Comparison of ENCODE assay signal across 8 mouse cellular contexts in the genomic region with DNA sequence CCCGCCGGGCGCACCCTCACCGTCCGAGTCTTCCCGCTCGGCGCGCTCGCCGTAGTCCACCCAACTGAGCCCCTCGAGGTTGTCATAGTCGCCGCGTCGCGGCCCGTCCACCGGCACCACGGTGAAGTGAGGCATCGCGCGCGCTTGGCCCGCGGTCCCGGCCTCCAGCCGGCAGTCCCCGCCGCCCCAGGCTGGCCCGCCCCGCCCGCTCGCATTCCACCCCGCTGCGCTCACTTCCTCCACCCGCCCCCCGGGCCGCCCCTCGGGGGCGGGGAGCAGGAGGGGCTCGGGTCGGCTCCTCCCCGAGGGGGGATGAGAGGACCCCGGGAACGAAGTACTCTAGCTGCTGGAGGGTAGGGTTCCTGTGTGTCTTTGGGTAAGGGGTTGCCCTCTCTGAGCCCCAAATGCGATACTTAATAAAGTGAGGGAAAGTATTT. TPM values are rescaled to one million over a fixed set of nuclear protein-coding genes. Genes with fewer than 3 reads are reported as not detected.
A peak's percentile ranks its signal among the peaks of the same experiment; 100 is the strongest.
DNase-seq lines count a peak whose midpoint lies in the region; ATAC-seq and TF ChIP-seq lines count a peak whose summit lies in the region.

Slc12a4 (minus strand) TSS at position 193 of the 437 bp plus-strand sequence.

- H3K4me2 ChIP-seq in hindbrain, embryonic 14.5 days (replicated peaks) = peak within 1 kb of the TSS; percentile 59

- peak within 1 kb of the TSS; percentile 96 for H3K4me3 ChIP-seq in G1E (ENCODE audit: low read depth, low read length)
- H3K4me3 ChIP-seq in hindbrain, embryonic 14.5 days (replicated peaks; ENCODE audit: low read length) = peak within 1 kb of the TSS; percentile 43
- peak within 1 kb of the TSS; percentile 95 for H3K4me3 ChIP-seq in small intestine, adult 2 months (ENCODE audit: low read depth, low read length)

- intact Hi-C loops in left cerebral cortex, postnatal 25 days (cut with DNase I) = no loop called here

- peak within 1 kb of the TSS; percentile 35; the same call in 1 of the 2 replicates for H3K27ac ChIP-seq in hindbrain, embryonic 14.5 days
- peak within 1 kb of the TSS; percentile 90 for H3K27ac ChIP-seq in small intestine, adult 2 months (ENCODE audit: insufficient read depth, low read depth, low read length)

- H3K9me3 ChIP-seq in G1E (replicated peaks) = no peaks in the 10 kb centered on the region
- H3K9me3 ChIP-seq in hindbrain, embryonic 14.5 days (ENCODE audit: control insufficient read depth, low read length) = no peaks in the 10 kb centered on the region

- TF ChIP-seq CTCF in G1E (IDR thresholded peaks at IDR 0.05; ENCODE audit: low read depth, low read length) = no peak
- no peak for TF ChIP-seq CTCF in small intestine, adult 2 months (IDR thresholded peaks at IDR 0.05; ENCODE audit: extremely low read depth, insufficient read length, insufficient replicate concordance, low read depth, low read length)

- peak; percentile 92 for DNase-seq in G1E (ENCODE audit: low spot score)
- DNase-seq in brain, adult 2 months (ENCODE audit: low read depth, low spot score) = peak; percentile 28
- DNase-seq in gastrocnemius, adult 18-20 months (ENCODE audit: low spot score) = peak; percentile 79
- peak; percentile 45 for DNase-seq in hindbrain, embryonic 14.5 days (ENCODE audit: low spot score)
- DNase-seq in left cerebral cortex, postnatal 25 days (ENCODE audit: low spot score in 2 of 2) = peak in 1 of 2 experiments; percentile 23
- no peak for DNase-seq in cerebellum, adult 9-10 months

- peaks cover 33% of the 10 kb centered on the region for H3K36me3 ChIP-seq in G1E (replicated peaks)
- no peaks in the 10 kb centered on the region for H3K36me3 ChIP-seq in hindbrain, embryonic 14.5 days (replicated peaks; ENCODE audit: control insufficient read depth, insufficient read depth)
- H3K36me3 ChIP-seq in small intestine, adult 2 months (ENCODE audit: control insufficient read depth, insufficient read depth, low read length) = no peaks in the 10 kb centered on the region

- ATAC-seq in G1E (ENCODE audit: extremely low read depth, insufficient number of reproducible peaks, low FRiP score, poor library complexity, severe bottlenecking) = peak; percentile 35; the same call in 1 of the 2 replicates
- peak; percentile 74 for ATAC-seq in hindbrain, embryonic 14.5 days (ENCODE audit: low FRiP score)
- no peak for ATAC-seq in megakaryocyte-erythroid progenitor cell, adult 5-6 weeks (replicated peaks; ENCODE audit: low FRiP score, low TSS enrichment, poor library complexity, severe bottlenecking)

- no peaks in the 10 kb centered on the region for H3K27me3 ChIP-seq in G1E (ENCODE audit: insufficient read depth, low read length)
- peaks cover 28% of the 10 kb centered on the region for H3K27me3 ChIP-seq in hindbrain, embryonic 14.5 days (ENCODE audit: control insufficient read depth, insufficient read depth, low read length)
- H3K27me3 ChIP-seq in small intestine, adult 2 months (ENCODE audit: control insufficient read depth, insufficient read depth, low read length) = peaks cover 14% of the 10 kb centered on the region

- peak; percentile 37; the same call in 1 of the 2 replicates for TF ChIP-seq POLR2A in small intestine, adult 2 months (IDR thresholded peaks at IDR 0.05; ENCODE audit: low read depth, low read length)

- under 1% methylated on average over 43 of the region's 47 CpGs for WGBS in hindbrain, embryonic 14.5 days
- under 1% methylated on average over 46 of the region's 47 CpGs for WGBS in small intestine, adult 2 months

- peak within 1 kb of the TSS; percentile 55 for H3K9ac ChIP-seq in hindbrain, embryonic 14.5 days

- peaks cover 48% of the 10 kb centered on the region for H3K4me1 ChIP-seq in G1E (ENCODE audit: insufficient read depth, low read depth, low read length)
- H3K4me1 ChIP-seq in hindbrain, embryonic 14.5 days (replicated peaks; ENCODE audit: control insufficient read depth, insufficient read depth, low read length) = peaks cover 5% of the 10 kb centered on the region; the same call in 1 of the 2 replicates
- no peaks in the 10 kb centered on the region; the same call in 1 of the 2 replicates for H3K4me1 ChIP-seq in small intestine, adult 2 months (ENCODE audit: control insufficient read depth, insufficient read depth, insufficient read length, low read length)

RNA-seq across cellular contexts. Expression of gene Slc12a4, which starts in this region (rescaled TPM):
- total RNA-seq in G1E (2014; fragmentation: Nextera tagmentation) = 3.7 and 4.4 TPM in 2 replicates
- total RNA-seq in G1E (2017) = 6.6 and 7.2 TPM in 2 replicates
- polyA plus RNA-seq in G1E (2012) = 7.4 and 8.7 TPM in 2 replicates
- total RNA-seq in gastrocnemius, adult 18-20 months (2021) = 10 to 100 TPM in 1 of 2 experiments, 1 to 10 TPM in 1; 8.7 to 16.1 TPM
- 9.3 and 9.4 TPM in 2 replicates for polyA plus RNA-seq in hindbrain, embryonic 14.5 days (2014; fragmentation: Nextera tagmentation; extraction: Ambion mirVana)
- total RNA-seq in left cerebral cortex, postnatal 25 days (2021) = 10 to 100 TPM; 20.0 to 23.3 TPM
- total RNA-seq in megakaryocyte-erythroid progenitor cell, adult 5-6 weeks (2014; fragmentation: Nextera tagmentation) = 11.4 and 14.2 TPM in 2 replicates
- total RNA-seq in megakaryocyte-erythroid progenitor cell, adult 5-6 weeks (2017) = 4.7 and 10.5 TPM in 2 replicates
- polyA plus RNA-seq in small intestine, adult 2 months (2012; rRNA removed) = 6.8 and 8.9 TPM in 2 replicates

Comparison
In these comparisons a context has a peak if more than half of its experiments do, and no peak if none do; other contexts are left out.
1. H3K4me3 ChIP-seq: peak in every context shown above with its lines; median percentile 96 in G1E; 95 in small intestine, adult 2 months; 43 in hindbrain, embryonic 14.5 days.